Mouse (Mus musculus) forebrain, embryonic 11.5 days (tissue): ENCODE measurements around the gene Ciart. TPM values are rescaled to one million over a fixed set of nuclear protein-coding genes. Genes with fewer than 3 reads are reported as not detected.
A peak's percentile ranks its signal among the peaks of the same experiment; 100 is the strongest.

Source experiments
- ATAC-seq: fragments of 200-750 bp; cut with Nextera tagmentation; replicated peaks from 2 replicates; pipeline ENCODE4 v1.8.0; 2017; ENCODE audit warnings: moderate TSS enrichment; ENCODE audit not compliant: low FRiP score
- DNase-seq: peaks from one replicate; pipeline ENCODE4 v3.0.0-alpha.2; 2017; ENCODE audit warnings: low spot score
- H3K27ac ChIP-seq: fragments of 300-500 bp; sonication (generic); 2 replicates; pipeline ENCODE4 v1.5.1; 2014; ENCODE audit warnings: low read depth, low read length
- H3K27me3 ChIP-seq: fragments of 300-500 bp; sonication (generic); 2 replicates; pipeline ENCODE4 v1.6.1; 2014; ENCODE audit warnings: mild to moderate bottlenecking, low read length, mixed read lengths; ENCODE audit not compliant: control insufficient read depth, insufficient read depth
- H3K36me3 ChIP-seq: fragments of 300-500 bp; sonication (generic); 2 replicates; pipeline ENCODE4 v1.6.1; 2014; ENCODE audit warnings: mild to moderate bottlenecking, low read length, moderate library complexity, mixed read lengths; ENCODE audit not compliant: control insufficient read depth, insufficient read depth
- H3K4me1 ChIP-seq: fragments of 300-500 bp; sonication (generic); replicated peaks from 2 replicates; pipeline ENCODE4 v1.6.1; 2014; ENCODE audit warnings: low read length, mixed read lengths; ENCODE audit not compliant: control insufficient read depth, insufficient read depth
- H3K4me2 ChIP-seq: fragments of 300-500 bp; sonication (generic); 2 replicates; pipeline ENCODE4 v1.6.1; 2014; ENCODE audit warnings: low read depth, mild to moderate bottlenecking, low read length, moderate library complexity, mixed read lengths; ENCODE audit not compliant: severe bottlenecking
- H3K4me3 ChIP-seq: fragments of 300-500 bp; sonication (generic); 2 replicates; pipeline ENCODE4 v1.5.1; 2014; ENCODE audit warnings: low read depth, low read length
- H3K9ac ChIP-seq: fragments of 300-500 bp; sonication (generic); 2 replicates; pipeline ENCODE4 v1.6.1; 2014; ENCODE audit warnings: low read length
- H3K9me3 ChIP-seq: fragments of 300-500 bp; sonication (generic); 2 replicates; pipeline ENCODE4 v1.6.1; 2016; ENCODE audit warnings: low read length, mixed read lengths; ENCODE audit not compliant: control insufficient read depth
- WGBS: fragments of 180-500 bp; shearing (Covaris S2); extraction: QIAGEN DNeasy Blood & Tissue Kit; methylation state at CpG from one replicate; pipeline ENCODE4 v1.1.7; 2014; 5-methylcytosine and 5-hydroxymethylcytosine counted together
- polyA plus RNA-seq: library from polyadenylated mRNA; unstranded; fragments of >200 nt; fragmentation: Nextera tagmentation; extraction: Ambion mirVana; gene quantifications from 2 replicates; pipeline ENCODE4 v1.2.1, GENCODE M21; 2014

Ciart gene
- polyA plus RNA-seq, 1 experiment from 2014 or later, result 7.7 TPM

DNA sequence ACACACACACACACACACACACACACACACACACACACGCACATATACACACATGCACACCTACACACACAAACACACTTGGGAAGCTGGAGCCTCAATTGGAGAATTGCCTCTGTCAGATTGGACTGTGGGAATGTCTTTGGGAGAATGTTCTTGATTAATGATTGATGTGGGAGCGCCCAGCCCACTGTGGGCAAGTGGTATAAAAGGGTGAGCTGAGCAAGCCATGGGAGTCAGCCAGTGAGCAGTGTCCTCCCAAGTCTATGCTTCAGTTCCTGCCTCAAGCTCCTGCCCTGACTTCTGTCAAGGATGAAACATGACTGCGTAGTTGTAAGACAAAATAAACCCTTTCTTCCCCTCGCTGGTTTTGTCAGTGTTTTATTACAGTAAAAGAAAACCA lies 5.5 kb upstream of the Ciart start:
- Histone ChIP-seq H3K9ac (no peak overlapping the region), H3K36me3 (no peaks in the 10 kb centered on the region), H3K27ac (no peak overlapping the region), H3K4me1 (peaks cover 4% of the 10 kb centered on the region; the same call in 1 of the 2 replicates), H3K27me3 (no peaks in the 10 kb centered on the region), H3K9me3 (no peaks in the 10 kb centered on the region), H3K4me3 (no peak overlapping the region), H3K4me2 (no peak overlapping the region)
- WGBS, result 88% methylated on average over 4 of the region's 4 CpGs
- ATAC-seq, result no peak
- no peak for DNase-seq

DNA sequence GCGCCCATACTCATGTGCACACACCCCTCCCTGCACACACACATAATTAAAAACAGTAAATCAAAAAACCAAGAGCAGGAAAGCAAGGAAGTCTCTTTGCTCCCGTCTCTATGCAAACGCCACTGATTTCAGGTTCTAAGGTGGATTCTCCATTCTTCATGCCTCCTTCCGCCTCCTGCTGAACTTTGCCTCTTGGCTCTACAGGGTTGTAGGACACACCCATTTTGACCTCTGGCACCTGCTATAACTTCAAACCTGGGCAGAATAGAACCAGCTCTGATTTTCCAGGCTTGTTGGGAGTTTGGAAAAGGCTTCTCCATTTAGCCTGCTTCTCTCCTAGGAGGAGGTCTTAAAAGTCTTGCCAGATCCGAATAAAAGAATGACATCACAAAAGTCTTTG lies 2.3 kb upstream of the Ciart start:
- ATAC-seq, result no peak
- no peak overlapping the region for H3K4me2 ChIP-seq
- no peak overlapping the region for H3K27ac ChIP-seq
- no peak for DNase-seq
- H3K4me1 ChIP-seq, result peaks cover 10% of the 10 kb centered on the region
- no peak overlapping the region for H3K4me3 ChIP-seq
- H3K9ac ChIP-seq, result no peak overlapping the region
- H3K9me3 ChIP-seq, result no peaks in the 10 kb centered on the region
- no peaks in the 10 kb centered on the region for H3K36me3 ChIP-seq
- no peaks in the 10 kb centered on the region; the same call in 1 of the 2 replicates for H3K27me3 ChIP-seq
- 86% methylated on average over 5 of the region's 5 CpGs for WGBS

DNA sequence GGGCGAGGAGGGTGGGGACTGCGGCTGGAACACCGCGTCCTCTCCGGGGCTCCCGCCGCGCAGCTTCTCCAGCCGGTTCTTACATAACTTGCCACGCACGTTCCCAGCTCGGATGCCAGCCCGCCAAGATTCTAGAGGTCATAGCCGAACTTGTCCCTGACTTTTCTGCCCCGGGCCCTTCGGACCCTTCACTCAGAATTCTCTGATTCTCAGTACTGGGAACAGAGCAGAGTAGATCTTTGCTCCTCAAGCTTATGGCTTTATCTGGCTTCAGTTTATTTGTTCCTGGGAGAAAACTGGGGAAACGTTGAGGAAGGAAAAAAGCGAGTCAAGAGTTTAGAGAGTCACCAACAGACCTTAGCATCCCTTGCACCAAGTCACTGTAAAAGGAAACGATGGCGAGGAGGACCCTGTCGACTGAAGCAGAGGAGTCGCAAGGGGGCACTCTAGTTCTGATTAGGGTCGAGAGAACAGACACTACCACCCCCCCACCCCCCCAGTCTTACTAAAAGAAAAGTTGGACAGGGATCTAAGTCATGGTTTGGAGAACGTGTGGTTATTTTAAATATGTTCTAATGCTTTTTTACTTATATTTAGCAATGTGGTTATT lies 870 bp upstream of the Ciart start:
- H3K27me3 ChIP-seq, result no peaks in the 10 kb centered on the region; the same call in 1 of the 2 replicates
- WGBS, result 3% methylated on average over 24 of the region's 24 CpGs
- no peak for ATAC-seq
- peak overlapping the region; percentile 51 for H3K4me3 ChIP-seq
- H3K27ac ChIP-seq, result no peak overlapping the region
- H3K4me2 ChIP-seq, result peak overlapping the region; percentile 99
- H3K36me3 ChIP-seq, result no peaks in the 10 kb centered on the region
- DNase-seq, result peak; percentile 67
- H3K9ac ChIP-seq, result peak overlapping the region; percentile 43
- peaks cover 10% of the 10 kb centered on the region for H3K4me1 ChIP-seq
- no peaks in the 10 kb centered on the region for H3K9me3 ChIP-seq

DNA sequence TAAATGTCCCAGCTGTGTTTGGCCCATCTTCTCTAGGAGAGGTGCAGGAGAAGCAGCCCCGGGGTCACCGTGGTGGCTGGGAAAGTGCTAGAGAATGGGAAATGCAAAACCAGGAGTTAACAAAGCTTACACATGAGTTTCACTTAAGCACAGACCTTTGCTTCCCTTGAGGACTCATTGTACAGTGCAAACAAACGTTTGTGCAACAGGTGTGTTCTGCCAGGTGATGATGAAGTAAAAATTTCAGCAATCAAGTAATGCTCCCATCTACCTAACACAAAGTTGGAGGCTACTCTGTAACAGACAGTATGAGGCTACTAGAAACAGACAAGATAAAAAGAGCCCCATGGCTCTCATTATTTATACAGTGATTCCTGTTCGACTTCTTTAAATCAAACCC lies 3.0 kb downstream of the Ciart start:
- WGBS, result 89% methylated on average over 4 of the region's 4 CpGs
- H3K4me3 ChIP-seq, result no peak overlapping the region
- H3K9me3 ChIP-seq, result no peaks in the 10 kb centered on the region
- no peak for ATAC-seq
- H3K4me2 ChIP-seq, result no peak overlapping the region
- H3K27ac ChIP-seq, result no peak overlapping the region
- no peaks in the 10 kb centered on the region for H3K36me3 ChIP-seq
- H3K27me3 ChIP-seq, result no peaks in the 10 kb centered on the region; the same call in 1 of the 2 replicates
- no peak overlapping the region for H3K9ac ChIP-seq
- no peak for DNase-seq
- peaks cover 10% of the 10 kb centered on the region for H3K4me1 ChIP-seq

DNA sequence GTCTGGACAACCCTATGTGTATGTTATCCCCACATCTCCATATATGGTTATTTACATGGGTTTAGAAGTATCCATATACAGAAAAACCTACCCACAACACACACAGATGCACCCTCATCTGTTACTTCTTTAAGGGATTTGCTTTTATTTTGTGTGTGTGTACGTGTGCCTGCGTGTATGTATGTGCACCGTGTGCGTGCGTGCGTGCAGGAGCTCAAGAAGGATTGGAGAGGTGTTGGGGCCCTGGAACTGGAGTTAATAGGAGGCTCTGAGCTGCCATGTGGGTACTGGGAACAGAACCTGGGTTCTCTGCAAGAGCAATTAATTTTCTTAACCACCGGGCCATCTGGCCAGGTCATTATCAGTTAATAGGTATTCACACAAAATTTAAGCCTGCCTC lies 10.0 kb downstream of the Ciart start:
- Histone ChIP-seq H3K4me2 (peak overlapping the region; percentile 85), H3K36me3 (no peaks in the 10 kb centered on the region), H3K4me3 (peak overlapping the region; percentile 66), H3K9me3 (no peaks in the 10 kb centered on the region), H3K4me1 (0 out of 2 replicates have a peak, but pooled peaks cover 2% of the 10 kb centered on the region), H3K9ac (peak overlapping the region; percentile 81), H3K27ac (no peak overlapping the region), H3K27me3 (no peaks in the 10 kb centered on the region)
- DNase-seq (no peak), ATAC-seq (no peak)
- 80% methylated on average over 7 of the region's 7 CpGs for WGBS

DNA sequence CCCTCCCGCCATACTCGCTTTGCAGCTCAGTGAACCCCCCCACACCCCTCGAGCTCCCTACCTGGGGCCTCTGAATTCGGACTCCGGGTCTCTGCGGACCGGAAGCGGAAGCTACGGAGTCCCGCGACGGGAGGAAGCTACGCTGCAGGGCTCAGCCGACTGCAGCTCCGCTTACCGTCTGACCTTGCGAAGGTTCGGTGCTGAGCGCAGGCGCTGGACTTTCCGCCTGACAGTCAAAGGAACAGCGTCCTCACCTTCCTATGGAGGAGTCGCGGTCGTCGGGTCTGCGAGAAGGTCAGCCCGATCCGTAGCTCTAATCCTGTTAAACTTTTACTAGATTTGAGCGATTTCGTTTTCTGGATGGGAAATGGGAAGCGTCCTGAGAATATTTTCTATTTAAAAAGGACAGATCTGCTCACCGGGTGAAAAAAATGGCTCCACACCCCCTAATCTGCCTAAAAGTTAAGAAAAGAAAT lies 10.6 kb downstream of the Ciart start, which contains the start of gene Mrps21:
Gene Mrps21, minus strand, starts transcription at position 128 of the 476 bp plus-strand sequence.
- peak within 1 kb of the TSS; percentile 25; the same call in 1 of the 2 replicates for H3K27ac ChIP-seq

DNA sequence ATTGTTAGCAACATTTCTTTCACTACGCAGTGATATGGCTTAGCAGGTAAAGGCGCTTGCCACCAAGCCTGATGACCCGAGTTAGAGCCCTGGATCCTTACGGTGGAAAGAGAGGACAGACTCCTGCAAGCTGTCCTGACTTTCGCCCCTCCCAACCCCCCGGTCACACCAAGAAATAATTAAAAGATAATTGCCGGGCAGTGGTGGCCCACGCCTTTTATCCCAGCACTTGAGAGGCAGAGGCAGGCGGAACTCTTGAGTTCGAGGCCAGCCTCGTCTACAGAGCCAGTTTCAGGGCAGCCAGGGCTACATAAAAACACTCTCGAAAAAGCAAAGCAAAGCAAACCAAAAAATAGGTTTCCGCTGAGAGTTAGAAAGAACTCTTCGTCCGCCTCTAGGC lies 11.1 kb downstream of the Ciart start:
- Histone ChIP-seq H3K9ac (peak overlapping the region; percentile 81), H3K4me2 (peak overlapping the region; percentile 85), H3K27me3 (no peaks in the 10 kb centered on the region), H3K27ac (peak overlapping the region; percentile 25; the same call in 1 of the 2 replicates), H3K4me3 (peak overlapping the region; percentile 66), H3K4me1 (0 out of 2 replicates have a peak, but pooled peaks cover 2% of the 10 kb centered on the region), H3K9me3 (no peaks in the 10 kb centered on the region), H3K36me3 (no peaks in the 10 kb centered on the region)
- ATAC-seq, result peak; percentile 69
- DNase-seq, result no peak
- 10% methylated on average over 15 of the region's 15 CpGs for WGBS

More for the DNA sequence above, 10.6 kb downstream of the Ciart start, which contains the start of gene Mrps21:
- peak within 1 kb of the TSS; percentile 81 for H3K9ac ChIP-seq
- DNase-seq (peak; percentile 88), ATAC-seq (peak; percentile 96)
- 0% methylated on average over 33 of the region's 33 CpGs for WGBS
- H3K9me3 ChIP-seq, result no peaks in the 10 kb centered on the region
- H3K4me2 ChIP-seq, result peak within 1 kb of the TSS; percentile 85
- no peaks in the 10 kb centered on the region for H3K36me3 ChIP-seq
- peak within 1 kb of the TSS; percentile 66 for H3K4me3 ChIP-seq
- 0 out of 2 replicates have a peak, but pooled peaks cover 2% of the 10 kb centered on the region for H3K4me1 ChIP-seq
- H3K27me3 ChIP-seq, result no peaks in the 10 kb centered on the region

DNA sequence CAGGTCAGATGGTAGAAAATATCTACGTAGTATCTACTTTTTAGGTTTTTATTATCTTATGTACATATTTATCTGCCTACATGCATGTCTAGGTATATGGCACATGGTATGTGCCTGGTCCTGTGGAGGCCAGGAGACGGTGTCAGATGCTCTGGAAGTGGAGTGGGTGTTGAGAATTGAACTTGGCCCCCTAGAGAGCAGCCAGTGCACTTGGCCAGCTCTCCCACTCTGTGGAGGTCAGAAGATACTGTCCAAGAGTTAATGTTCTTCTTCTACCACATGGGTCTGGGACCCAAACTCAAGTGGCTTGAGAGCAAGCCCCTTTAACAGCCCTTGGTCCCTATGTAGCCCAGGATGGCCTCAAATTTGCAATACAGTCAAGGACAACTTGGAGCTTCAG lies 14.6 kb downstream of the Ciart start:
- H3K9ac ChIP-seq, result no peak overlapping the region
- H3K36me3 ChIP-seq, result peaks cover 3% of the 10 kb centered on the region

DNA sequence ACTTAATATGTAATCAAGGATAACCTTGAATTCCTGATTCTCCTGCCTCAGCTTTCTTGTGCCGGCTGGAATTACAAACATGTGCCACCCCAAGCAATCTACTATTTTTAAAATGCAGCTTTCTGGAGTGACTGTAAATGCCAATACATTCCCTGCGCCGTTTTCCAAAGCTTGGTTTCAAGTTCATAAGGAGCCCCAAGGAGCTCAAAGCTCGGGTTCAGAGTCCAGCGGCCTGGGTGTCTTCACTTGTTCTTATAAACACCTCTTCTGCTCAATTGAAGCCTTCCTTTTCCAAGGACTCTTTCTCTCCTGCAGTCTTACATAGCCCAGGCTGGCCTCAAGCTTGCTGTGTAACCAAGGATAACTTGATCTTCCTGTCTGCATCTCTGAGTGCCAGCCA lies 16.0 kb downstream of the Ciart start:
- no peak overlapping the region for H3K27ac ChIP-seq
- ATAC-seq (no peak), DNase-seq (no peak)
- H3K9ac ChIP-seq, result no peak overlapping the region
- 92% methylated on average over 5 of the region's 5 CpGs for WGBS
- H3K27me3 ChIP-seq, result no peaks in the 10 kb centered on the region
- no peaks in the 10 kb centered on the region for H3K4me1 ChIP-seq
- peaks cover 3% of the 10 kb centered on the region for H3K36me3 ChIP-seq
- no peak overlapping the region for H3K4me3 ChIP-seq
- no peaks in the 10 kb centered on the region for H3K9me3 ChIP-seq
- H3K4me2 ChIP-seq, result no peak overlapping the region

More for the DNA sequence above, 14.6 kb downstream of the Ciart start:
- no peak overlapping the region for H3K27ac ChIP-seq
- no peak for DNase-seq
- H3K9me3 ChIP-seq, result no peaks in the 10 kb centered on the region
- 0 out of 2 replicates have a peak, but pooled peaks cover 2% of the 10 kb centered on the region for H3K4me1 ChIP-seq
- no peak for ATAC-seq
- H3K4me3 ChIP-seq, result no peak overlapping the region
- H3K4me2 ChIP-seq, result no peak overlapping the region
- WGBS, result 93% methylated on average over 2 of the region's 2 CpGs
- H3K27me3 ChIP-seq, result no peaks in the 10 kb centered on the region
